Mouse (Mus musculus) midbrain, embryonic 14.5 days (tissue): ENCODE results near the gene Larp6. TPM values are rescaled to one million over a fixed set of nuclear protein-coding genes. Genes with fewer than 3 reads are reported as not detected.

Experiments used
- ATAC-seq: fragments of 200-750 bp; cut with Nextera tagmentation; 2 replicates; pipeline ENCODE4 v1.8.0; 2017; ENCODE audit warnings: moderate number of reproducible peaks, moderate library complexity; ENCODE audit not compliant: low FRiP score, low TSS enrichment
- DNase-seq: peaks from one replicate; pipeline ENCODE4 v3.0.0-alpha.2; 2015
- H3K27ac ChIP-seq: fragments of 300-500 bp; sonication (generic); replicated peaks from 2 replicates; pipeline ENCODE4 v1.5.1; 2014; ENCODE audit warnings: mild to moderate bottlenecking, low read depth, low read length, moderate library complexity
- H3K27me3 ChIP-seq: fragments of 300-500 bp; sonication (generic); 2 replicates; pipeline ENCODE4 v1.6.1; 2014; ENCODE audit warnings: low read length, control low read depth, mixed read lengths; ENCODE audit not compliant: control insufficient read depth, insufficient read depth
- H3K36me3 ChIP-seq: fragments of 300-500 bp; sonication (generic); 2 replicates; pipeline ENCODE4 v1.6.1; 2014; ENCODE audit warnings: low read length, control low read depth; ENCODE audit not compliant: control insufficient read depth, insufficient read depth
- H3K4me1 ChIP-seq: fragments of 300-500 bp; sonication (generic); 2 replicates; pipeline ENCODE4 v1.6.1; 2014; ENCODE audit warnings: mild to moderate bottlenecking, antibody characterized with exemption, low read length, control low read depth; ENCODE audit not compliant: control insufficient read depth, insufficient read depth
- H3K4me2 ChIP-seq: fragments of 300-500 bp; sonication (generic); 2 replicates; pipeline ENCODE4 v1.6.1; 2014; ENCODE audit warnings: mild to moderate bottlenecking, low read length, moderate library complexity
- H3K4me3 ChIP-seq: fragments of 300-500 bp; sonication (generic); replicated peaks from 2 replicates; pipeline ENCODE4 v1.5.1; 2014; ENCODE audit warnings: low read depth, low read length
- H3K9ac ChIP-seq: fragments of 300-500 bp; sonication (generic); replicated peaks from 2 replicates; pipeline ENCODE4 v1.6.1; 2014; ENCODE audit warnings: mild to moderate bottlenecking, low read length, moderate library complexity
- H3K9me3 ChIP-seq: fragments of 300-500 bp; sonication (generic); 2 replicates; pipeline ENCODE4 v1.6.1; 2016; ENCODE audit warnings: low read length, control low read depth, mixed read lengths; ENCODE audit not compliant: control insufficient read depth
- WGBS: fragments of 180-500 bp; shearing (Covaris S2); extraction: QIAGEN DNeasy Blood & Tissue Kit; methylation state at CpG from one replicate; pipeline ENCODE4 v1.1.7; 2014; 5-methylcytosine and 5-hydroxymethylcytosine counted together
- polyA plus RNA-seq: library from polyadenylated mRNA; unstranded; fragments of >200 nt; fragmentation: Nextera tagmentation; extraction: Ambion mirVana; gene quantifications from 2 replicates; pipeline ENCODE4 v1.2.1, GENCODE M21; 2014

Larp6 gene
- polyA plus RNA-seq, 1 experiment from 2014 or later, result 13.7 TPM

DNA sequence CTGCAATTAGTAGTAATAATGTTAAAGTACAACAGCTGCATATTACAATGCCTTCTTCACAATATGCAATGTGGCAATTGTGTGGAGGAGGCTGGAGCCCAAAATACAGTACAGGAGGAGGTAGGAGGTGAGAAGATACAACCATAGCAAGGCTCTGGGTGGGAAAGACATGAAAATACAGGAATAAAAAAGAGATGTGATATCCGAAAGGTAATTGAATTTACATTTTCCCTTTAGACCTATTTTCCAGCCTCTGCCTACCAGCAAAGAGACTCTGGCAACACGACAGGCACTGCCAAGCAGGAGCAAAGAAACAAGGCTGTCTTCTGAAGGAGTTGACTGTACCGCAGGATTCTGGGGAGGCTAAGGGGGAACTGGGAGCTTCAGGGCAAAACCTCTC, 6.9 kb downstream of the Larp6 start:
- Histone ChIP-seq H3K9me3 (no peaks in the 10 kb centered on the region), H3K27me3 (no peaks in the 10 kb centered on the region), H3K36me3 (no peaks in the 10 kb centered on the region), H3K4me3 (no peak overlapping the region), H3K4me1 (no peaks in the 10 kb centered on the region), H3K27ac (no peak overlapping the region), H3K4me2 (no peak overlapping the region), H3K9ac (no peak overlapping the region)
- 88% methylated on average over 3 of the region's 3 CpGs for WGBS
- no peak for ATAC-seq
- no peak for DNase-seq

DNA sequence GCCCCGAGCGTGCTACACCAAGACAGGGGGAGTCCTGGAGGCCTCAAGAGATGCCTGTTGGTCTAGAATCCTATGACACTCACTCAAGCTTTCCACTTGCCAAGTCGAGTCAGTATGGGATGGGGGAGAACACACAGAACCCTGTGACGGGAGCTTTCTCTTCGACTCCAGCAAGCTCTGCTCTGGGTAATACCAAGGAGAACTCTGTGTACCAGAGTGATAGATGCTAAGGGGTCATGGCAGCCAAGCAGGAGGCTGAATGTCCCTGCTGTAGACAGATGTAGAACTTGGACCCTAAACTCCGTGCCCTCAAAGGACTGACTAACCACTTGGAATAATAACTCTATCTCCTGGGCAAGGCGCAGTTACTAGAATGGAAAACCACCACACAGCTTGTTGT, 12.2 kb downstream of the Larp6 start:
- no peaks in the 10 kb centered on the region for H3K36me3 ChIP-seq
- ATAC-seq (no peak), DNase-seq (no peak)
- no peaks in the 10 kb centered on the region for H3K4me1 ChIP-seq
- 92% methylated on average over 7 of the region's 7 CpGs for WGBS
- no peak overlapping the region for H3K4me3 ChIP-seq
- H3K9ac ChIP-seq, result no peak overlapping the region
- no peak overlapping the region for H3K27ac ChIP-seq
- no peaks in the 10 kb centered on the region for H3K9me3 ChIP-seq
- no peaks in the 10 kb centered on the region for H3K27me3 ChIP-seq
- no peak overlapping the region for H3K4me2 ChIP-seq

DNA sequence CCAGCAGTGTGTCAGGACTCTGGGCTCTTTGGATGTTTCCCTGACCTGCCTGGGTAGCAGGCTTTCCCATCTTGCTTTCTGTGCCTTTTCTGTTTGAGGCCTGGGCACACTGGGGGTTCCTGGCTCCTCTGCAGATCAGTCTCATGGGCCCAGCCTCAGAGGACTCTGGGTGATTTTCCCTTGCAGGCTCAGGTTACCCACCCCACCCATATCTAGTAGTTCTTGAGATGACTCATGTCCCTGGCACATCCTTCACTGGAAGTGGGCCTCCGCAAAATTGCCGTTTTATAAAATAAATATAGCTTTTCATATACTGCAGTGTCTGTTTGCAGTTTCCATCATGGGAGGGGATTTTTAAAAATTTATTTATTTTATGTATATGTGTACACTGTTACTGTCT, 21.5 kb downstream of the Larp6 start:
- DNase-seq (no peak), ATAC-seq (no peak)
- H3K27me3 ChIP-seq, result no peaks in the 10 kb centered on the region
- H3K4me1 ChIP-seq, result no peaks in the 10 kb centered on the region
- H3K4me3 ChIP-seq, result no peak overlapping the region
- peaks cover 6% of the 10 kb centered on the region; the same call in 1 of the 2 replicates for H3K36me3 ChIP-seq
- 97% methylated on average over 2 of the region's 2 CpGs for WGBS
- H3K9ac ChIP-seq, result no peak overlapping the region
- no peak overlapping the region for H3K27ac ChIP-seq
- H3K9me3 ChIP-seq, result no peaks in the 10 kb centered on the region
- H3K4me2 ChIP-seq, result no peak overlapping the region

DNA sequence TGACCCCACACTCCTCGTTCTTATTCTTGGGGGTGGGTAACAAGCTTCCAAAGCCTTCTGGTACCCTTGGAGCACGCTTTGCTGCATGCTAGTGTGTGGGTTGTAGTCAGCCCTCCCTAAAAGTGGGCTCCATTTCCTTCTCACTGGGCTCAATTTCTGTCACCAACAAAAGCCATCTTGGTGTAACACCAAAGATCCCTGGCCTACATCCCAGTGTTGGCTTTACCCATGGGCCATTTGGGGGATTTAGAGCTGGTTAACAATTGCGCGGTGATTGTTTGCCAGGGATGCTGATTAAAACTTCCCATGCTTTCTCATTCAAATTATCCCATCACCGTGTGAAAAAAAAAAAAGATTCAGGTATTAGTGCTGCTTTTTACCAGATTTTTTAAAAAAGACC, 26.3 kb downstream of the Larp6 start:
- no peak overlapping the region for H3K4me3 ChIP-seq
- H3K4me1 ChIP-seq, result no peaks in the 10 kb centered on the region
- no peak overlapping the region for H3K27ac ChIP-seq
- ATAC-seq (no peak), DNase-seq (no peak)
- H3K36me3 ChIP-seq, result peaks cover 6% of the 10 kb centered on the region; the same call in 1 of the 2 replicates
- no peaks in the 10 kb centered on the region for H3K27me3 ChIP-seq
- WGBS, result 89% methylated on average over 5 of the region's 5 CpGs
- H3K9me3 ChIP-seq, result no peaks in the 10 kb centered on the region
- no peak overlapping the region for H3K9ac ChIP-seq
- H3K4me2 ChIP-seq, result no peak overlapping the region

DNA sequence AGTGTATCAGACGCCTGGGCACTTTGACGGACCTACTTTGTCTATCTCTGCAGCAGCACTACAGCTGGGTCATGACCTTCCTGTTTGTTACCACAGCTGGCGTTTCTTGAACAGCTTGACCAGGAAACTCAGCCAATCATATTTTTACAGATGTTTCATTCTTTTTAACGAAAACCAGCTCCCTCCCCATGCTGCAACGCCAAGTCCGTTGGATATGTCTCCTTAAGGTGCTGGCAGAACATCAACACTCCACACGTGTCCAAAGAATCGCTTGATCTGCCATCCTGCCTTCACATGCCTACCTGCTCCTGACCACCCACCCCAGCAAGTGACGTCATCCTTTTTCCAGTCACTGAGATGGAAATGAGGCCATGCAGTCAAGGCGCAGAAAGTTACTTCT, 28.6 kb downstream of the Larp6 start:
- Histone ChIP-seq H3K4me1 (no peaks in the 10 kb centered on the region), H3K27ac (no peak overlapping the region), H3K27me3 (no peaks in the 10 kb centered on the region), H3K9ac (no peak overlapping the region), H3K4me2 (no peak overlapping the region), H3K36me3 (peaks cover 6% of the 10 kb centered on the region; the same call in 1 of the 2 replicates), H3K4me3 (no peak overlapping the region), H3K9me3 (no peaks in the 10 kb centered on the region)
- DNase-seq, result no peak
- no peak for ATAC-seq
- WGBS, result 77% methylated on average over 10 of the region's 10 CpGs

DNA sequence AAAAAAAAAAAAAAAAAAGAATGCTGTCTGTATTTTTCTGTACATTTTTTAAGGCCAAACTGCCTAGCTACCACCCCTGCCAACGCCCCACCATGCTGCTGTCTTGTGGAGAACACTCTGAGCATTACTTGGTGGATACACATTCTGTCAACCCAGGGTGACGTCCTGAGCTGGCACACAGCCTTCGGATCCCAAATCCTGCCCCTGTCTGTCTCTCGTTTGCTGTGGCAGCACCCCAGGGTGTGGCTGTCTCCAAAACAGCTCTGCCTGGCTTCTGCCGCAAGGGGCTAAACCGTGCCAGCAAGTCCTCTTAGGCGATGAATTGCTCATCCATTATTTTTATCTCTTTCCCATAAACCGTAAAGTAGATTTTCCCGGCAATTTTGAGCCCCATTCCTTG, 29.7 kb downstream of the Larp6 start:
- no peak overlapping the region for H3K27ac ChIP-seq
- H3K4me2 ChIP-seq, result no peak overlapping the region
- no peak for DNase-seq
- no peaks in the 10 kb centered on the region for H3K27me3 ChIP-seq
- 81% methylated on average over 9 of the region's 9 CpGs for WGBS
- H3K36me3 ChIP-seq, result peaks cover 3% of the 10 kb centered on the region; the same call in 1 of the 2 replicates
- H3K9ac ChIP-seq, result no peak overlapping the region
- H3K4me3 ChIP-seq, result no peak overlapping the region
- no peaks in the 10 kb centered on the region for H3K4me1 ChIP-seq
- no peaks in the 10 kb centered on the region for H3K9me3 ChIP-seq
- ATAC-seq, result no peak

DNA sequence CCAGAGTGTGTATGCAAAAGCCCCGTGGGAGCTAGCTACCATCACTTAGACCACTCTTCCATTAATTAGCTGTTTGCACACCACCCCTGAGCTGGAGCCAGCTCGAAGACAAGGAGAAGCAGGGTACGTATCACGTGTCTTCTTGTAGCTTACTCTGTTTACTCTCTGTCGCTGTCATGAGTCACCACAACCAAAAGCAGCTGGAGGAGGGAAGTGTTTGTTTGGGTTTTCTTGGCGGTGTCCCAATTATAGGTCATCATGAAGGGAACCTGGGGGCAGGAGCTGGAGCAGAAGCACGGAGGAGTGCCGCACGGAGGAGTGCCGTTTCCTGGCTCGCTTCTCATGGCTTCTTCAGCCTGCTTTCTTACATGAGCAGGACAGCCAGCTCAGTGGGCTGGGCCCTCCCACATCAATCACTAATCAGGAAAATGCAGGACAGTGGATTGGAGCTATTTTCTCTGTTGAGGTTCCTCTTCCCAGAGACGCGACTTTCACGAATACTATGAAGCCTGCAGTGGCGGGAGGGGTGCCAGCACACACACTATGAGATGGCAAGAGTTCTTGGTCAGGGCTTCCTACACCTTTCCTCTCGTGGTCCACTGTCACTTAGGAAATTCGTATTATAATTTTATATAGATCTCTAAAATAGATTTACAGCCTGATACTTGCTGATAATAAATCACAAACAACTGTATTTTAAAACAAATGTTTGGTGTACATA, 30.6 kb downstream of the Larp6 start:
- H3K4me1 ChIP-seq, result no peaks in the 10 kb centered on the region
- no peak overlapping the region for H3K9ac ChIP-seq
- H3K36me3 ChIP-seq, result no peaks in the 10 kb centered on the region
- ATAC-seq (no peak), DNase-seq (no peak)
- no peak overlapping the region for H3K4me3 ChIP-seq
- H3K27ac ChIP-seq, result no peak overlapping the region
- H3K27me3 ChIP-seq, result no peaks in the 10 kb centered on the region
- H3K9me3 ChIP-seq, result no peaks in the 10 kb centered on the region
- H3K4me2 ChIP-seq, result no peak overlapping the region
- 78% methylated on average over 17 of the region's 17 CpGs for WGBS

DNA sequence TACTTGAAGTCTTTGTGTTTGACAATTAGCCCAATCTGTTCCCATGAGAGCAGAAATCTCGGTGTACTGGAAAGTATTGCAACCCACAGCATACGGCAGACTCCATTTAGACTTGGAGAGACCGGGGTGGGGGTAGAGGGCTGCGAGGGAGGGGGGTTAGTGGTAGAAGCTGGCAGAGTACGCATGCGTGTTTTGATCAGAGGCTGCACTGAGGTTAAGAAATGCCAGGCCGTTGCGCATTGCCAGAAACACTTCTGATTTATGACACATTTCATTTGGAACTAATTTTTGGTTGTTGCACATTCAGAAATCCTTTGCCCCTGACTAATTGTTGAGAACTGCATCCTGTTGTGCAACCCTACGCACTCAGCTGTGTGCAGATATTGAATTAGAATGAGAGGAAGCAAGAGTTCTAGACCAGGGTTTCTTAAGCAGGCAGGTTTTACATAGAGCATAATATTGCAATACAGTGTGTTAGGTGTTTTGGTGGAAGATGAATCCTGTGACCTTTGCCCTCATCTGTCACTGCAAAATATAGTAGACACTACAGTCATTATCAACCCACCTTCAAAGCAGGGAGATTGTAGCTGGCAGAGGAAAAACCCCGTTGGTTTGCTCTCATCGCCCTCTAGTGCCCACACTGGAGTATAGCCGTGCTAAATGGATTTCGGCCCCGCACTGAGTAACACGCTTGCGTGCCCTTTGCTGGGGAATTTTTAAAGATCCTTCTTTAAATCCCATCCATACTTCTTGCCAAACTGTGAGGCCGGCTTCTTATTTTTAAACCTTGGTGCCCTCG, 31.6 kb downstream of the Larp6 start:
- no peak overlapping the region for H3K27ac ChIP-seq

DNA sequence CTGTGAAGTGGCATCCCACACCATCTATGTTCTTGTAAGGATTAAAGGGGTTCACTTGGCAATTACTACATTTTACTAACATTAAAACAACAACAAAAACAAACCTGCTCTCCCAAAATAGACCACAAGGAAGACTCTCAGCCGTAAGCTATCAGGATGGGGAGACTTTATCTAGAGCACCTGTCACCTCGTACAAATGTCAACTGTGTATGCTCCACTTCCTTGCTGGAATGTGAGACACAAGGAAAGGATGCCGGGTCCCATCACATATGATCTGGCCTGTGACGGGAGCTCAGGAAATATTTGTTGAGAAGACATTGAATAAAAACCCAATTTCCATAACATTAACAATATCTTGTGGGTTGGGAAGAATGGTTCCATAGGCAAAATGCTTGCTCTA, 32.2 kb downstream of the Larp6 start:
- no peaks in the 10 kb centered on the region for H3K36me3 ChIP-seq
- H3K9me3 ChIP-seq, result no peaks in the 10 kb centered on the region
- DNase-seq (no peak), ATAC-seq (no peak)
- no peaks in the 10 kb centered on the region for H3K27me3 ChIP-seq
- 42% methylated on average over 4 of the region's 4 CpGs for WGBS
- no peak overlapping the region for H3K4me2 ChIP-seq
- H3K4me3 ChIP-seq, result no peak overlapping the region
- no peaks in the 10 kb centered on the region for H3K4me1 ChIP-seq
- H3K9ac ChIP-seq, result no peak overlapping the region
- H3K27ac ChIP-seq, result no peak overlapping the region

More for the DNA sequence above, 31.6 kb downstream of the Larp6 start:
- WGBS, result 46% methylated on average over 18 of the region's 18 CpGs
- H3K9me3 ChIP-seq, result no peaks in the 10 kb centered on the region
- no peak overlapping the region for H3K9ac ChIP-seq
- H3K27me3 ChIP-seq, result no peaks in the 10 kb centered on the region
- no peak overlapping the region for H3K4me3 ChIP-seq
- H3K4me1 ChIP-seq, result no peaks in the 10 kb centered on the region
- no peaks in the 10 kb centered on the region for H3K36me3 ChIP-seq
- DNase-seq, result peak; percentile 86
- H3K4me2 ChIP-seq, result no peak overlapping the region
- no peak; the same call in 1 of the 2 replicates for ATAC-seq
